Mouse (Mus musculus): ENCODE data around the gene Brix1.
"Not testable (repeated sequence)": the region's sequence is repeated elsewhere in the genome, so short reads cannot be mapped to it uniquely, and the experiment has no call there.

Brix1 gene

GRCm38 (mm10) chr15:10485484-10486364, at the start of gene Brix1, which contains the start of gene Rad1:
Gene Brix1, minus strand, starts transcription at chr15:10485947.
Gene Rad1, plus strand, starts transcription at chr15:10486018.
- peak; percentile 95 to 96 for DNase-seq

GRCm38 (mm10) chr15:10534591-10534990, 48.8 kb upstream of the Brix1 start:
- no peak for DNase-seq

DNA sequence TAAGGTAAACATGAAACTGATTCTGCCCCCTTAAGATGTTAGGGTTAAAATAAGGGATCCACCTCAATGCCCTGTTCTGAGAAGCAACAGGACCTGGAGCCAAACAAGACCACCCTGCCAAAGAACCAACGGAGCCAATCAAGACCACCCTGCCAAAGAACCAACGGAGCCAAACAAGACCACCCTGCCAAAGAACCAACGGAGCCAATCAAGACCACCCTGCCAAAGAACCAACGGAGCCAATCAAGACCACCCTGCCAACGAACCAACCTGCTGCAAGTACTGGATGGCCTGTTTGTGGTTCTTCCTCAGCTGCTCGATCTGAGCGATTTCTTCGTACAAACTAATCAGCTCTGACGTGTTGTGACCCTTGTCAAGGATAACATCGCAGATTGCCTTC, 47.6 kb upstream of the Brix1 start:
- not testable (repeated sequence) for DNase-seq

- DNase-seq = no peak
Observed at GRCm38 (mm10) chr15:10531352-10531751, 45.6 kb upstream of the Brix1 start.

- no peak for DNase-seq
Observed at GRCm38 (mm10) chr15:10525896-10526295, 40.1 kb upstream of the Brix1 start.

DNA sequence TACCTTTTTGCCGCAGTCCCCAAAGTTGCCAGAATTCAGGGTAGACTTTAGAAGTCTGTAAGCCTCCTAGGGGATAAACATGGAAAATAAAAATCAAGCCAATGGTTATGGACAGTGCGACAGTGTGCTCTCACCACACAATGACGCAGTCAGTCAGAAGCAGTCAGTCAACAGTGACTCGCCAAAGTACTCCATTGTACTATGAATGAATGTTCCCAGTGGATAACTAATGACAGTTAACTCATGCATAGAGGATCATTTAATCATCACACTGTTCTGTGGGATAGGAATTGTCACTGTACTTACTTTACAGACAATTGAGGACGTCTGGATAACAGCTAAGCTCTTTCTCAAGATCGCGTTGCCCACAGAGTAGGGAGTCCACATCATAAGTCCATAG, 29.4 kb upstream of the Brix1 start:
- DNase-seq = no peak

DNA sequence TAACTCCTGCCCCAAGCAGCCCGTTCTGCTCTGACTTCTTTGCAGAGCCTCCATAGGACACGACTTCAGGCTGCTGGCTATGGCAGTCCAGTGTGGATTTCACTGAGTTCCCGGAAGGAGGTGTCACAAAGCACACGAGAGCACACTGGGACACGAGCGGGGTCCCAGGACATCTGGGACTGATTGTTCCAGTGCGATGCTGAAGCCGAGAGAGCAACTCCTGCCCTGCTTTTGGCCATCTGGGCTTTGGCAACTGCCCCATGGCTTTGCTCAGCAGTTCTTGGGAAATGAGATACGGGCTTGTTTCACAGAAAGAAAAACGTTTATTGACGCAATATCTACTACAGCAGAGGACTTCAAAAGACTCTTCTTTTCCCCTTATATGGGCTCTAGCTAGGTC, 20.4 kb upstream of the Brix1 start:
- peak in 1 of 2 experiments; percentile 15 for DNase-seq

DNA sequence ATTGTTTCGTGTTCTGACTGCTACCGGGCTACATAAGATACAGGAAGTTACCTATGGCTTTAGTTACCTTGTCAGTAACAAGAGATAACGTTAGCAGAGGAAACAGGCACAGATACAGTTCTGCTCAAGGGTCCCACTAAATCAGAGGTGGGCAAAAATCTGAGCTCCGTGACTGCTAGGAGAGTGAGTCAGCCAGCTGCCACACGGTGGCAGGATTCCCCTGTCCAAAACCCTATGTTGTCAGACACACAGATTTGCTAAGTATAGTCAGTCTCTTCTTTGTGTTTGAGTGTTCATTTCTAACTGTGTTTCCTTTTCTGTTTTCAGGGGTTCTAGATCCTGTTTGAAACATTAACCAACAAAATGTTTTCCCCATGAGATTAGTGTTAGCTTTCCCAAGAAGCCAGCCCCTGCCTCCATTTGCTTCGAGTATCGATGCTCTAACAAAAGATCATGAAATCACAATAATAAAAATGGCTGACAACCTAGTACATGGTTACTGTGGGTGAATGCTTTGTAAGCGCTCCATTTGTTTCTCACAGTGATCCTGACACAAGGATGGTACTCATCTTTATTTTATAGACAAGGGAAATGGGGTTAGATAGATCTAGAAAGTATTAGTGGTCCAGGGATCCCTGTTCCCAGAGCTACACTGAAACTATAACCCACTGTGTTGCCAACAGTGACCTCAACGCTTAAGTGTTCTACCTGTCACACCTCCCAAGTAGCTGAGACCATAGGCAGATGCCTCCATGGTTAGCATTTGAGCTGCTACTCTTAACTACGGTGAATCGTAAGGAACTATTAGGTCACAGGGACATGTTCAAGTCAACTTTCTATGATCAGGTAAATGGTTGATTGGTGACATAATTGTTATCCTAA, 15.3 kb upstream of the Brix1 start:
- peak in 1 of 2 experiments; percentile 55 for DNase-seq

GRCm38 (mm10) chr15:10500035-10500434, 14.3 kb upstream of the Brix1 start:
- no peak for DNase-seq

DNA sequence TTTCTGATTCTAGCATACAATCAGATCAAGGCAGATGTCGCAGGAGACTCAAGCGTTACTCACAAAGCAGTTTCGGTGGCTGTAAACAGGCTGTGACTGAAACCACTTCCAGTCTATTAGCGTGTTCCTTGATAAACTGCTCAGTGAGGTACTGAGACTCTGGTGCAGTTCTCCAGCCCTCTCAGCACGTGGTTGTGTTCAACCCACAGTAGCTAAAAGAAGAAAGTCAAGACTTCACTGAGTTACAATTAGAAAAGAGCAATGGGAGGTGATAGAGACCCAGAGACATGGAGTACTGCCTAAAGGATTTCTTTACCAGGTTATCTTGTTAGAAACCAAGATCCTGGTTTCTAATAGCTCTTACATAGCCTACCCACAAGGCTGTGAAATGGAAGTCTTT, 13.8 kb upstream of the Brix1 start:
- DNase-seq = no peak

GRCm38 (mm10) chr15:10496696-10497095, 10.9 kb upstream of the Brix1 start:
- not testable (repeated sequence) for DNase-seq

DNA sequence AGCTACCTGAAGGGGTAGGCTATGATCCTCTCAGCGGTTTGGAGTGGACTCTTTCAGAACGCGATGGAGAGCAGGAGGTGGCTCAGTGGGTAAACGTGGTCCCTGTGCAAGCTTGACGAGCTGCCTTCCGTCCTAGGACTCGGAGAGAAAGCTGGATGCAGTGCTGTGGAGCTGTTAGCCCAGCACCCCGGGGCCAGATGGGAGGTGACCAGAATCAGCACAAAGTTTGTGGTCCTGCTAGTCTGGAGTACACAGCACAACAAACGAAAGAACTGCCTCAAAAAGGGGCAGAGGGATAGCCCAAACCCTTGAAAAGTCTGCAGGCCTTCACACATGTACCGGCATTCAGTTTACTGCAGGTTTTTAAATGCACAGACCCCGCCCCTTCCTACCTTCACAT, 10.2 kb upstream of the Brix1 start:
- no peak for DNase-seq

- DNase-seq = no peak
Observed at GRCm38 (mm10) chr15:10490101-10490500, 4.4 kb upstream of the Brix1 start.

DNA sequence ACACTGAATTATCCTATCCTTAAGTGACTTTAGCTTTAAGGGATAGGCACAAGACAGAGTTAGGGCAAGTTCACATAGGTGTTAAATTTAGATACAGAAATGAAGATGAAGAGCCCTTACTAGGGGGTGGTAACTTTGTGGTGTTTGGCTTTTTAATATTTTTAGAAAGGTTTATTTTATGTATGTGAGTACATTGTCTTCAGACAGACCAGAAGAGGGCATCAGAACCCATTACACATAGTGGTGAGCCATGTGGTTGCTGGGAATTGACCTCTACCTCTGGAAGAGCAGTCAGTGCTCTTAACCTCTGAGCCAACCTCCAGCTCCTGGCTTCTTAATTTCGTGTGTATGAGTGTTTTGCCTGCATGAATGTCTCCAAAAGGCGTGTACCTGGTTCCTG, 1.5 kb upstream of the Brix1 start:
- peak in 1 of 2 experiments; percentile 7 for DNase-seq

DNA sequence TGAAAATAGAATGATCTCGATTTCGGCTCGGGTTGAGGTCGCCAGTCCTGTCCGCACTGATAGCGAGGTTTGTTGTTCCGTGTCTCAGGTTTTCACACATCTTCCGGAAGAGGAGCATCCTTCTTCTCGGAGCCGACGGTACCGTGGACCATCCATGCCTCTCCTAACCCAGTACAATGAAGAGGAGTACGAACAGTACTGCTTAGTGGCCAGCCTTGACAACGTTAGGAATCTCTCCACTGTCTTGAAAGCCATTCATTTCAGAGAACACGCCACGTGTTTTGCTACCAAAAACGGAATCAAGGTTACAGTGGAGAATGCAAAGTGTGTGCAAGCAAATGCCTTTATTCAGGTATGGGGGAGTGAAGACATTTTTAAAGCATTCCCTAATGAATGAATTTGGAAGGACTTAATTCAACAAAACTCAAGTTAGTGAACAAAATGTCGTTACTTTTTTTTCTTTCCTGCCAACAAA, 655 bp upstream of the Brix1 start:
- DNase-seq = no peak

DNA sequence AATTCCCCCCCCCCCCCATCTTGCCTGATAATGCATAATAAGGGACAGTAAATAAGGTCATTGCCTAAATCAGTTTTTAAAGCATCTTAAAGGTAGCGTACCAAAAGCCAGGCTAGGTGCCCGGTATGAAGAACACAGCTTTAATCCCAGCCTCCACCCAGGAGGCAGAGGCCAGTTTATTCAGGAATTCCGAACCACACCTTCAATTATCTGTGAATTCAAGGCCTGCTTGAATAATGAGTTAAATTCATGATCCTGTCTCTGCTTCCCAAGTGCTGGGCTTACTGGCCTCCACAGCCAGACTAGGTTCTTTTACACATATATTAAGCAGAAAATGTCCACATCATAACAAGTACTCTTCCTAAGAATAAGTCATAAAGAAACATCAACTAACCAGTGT, 14.8 kb downstream of the Brix1 start:
- DNase-seq = no peak

DNA sequence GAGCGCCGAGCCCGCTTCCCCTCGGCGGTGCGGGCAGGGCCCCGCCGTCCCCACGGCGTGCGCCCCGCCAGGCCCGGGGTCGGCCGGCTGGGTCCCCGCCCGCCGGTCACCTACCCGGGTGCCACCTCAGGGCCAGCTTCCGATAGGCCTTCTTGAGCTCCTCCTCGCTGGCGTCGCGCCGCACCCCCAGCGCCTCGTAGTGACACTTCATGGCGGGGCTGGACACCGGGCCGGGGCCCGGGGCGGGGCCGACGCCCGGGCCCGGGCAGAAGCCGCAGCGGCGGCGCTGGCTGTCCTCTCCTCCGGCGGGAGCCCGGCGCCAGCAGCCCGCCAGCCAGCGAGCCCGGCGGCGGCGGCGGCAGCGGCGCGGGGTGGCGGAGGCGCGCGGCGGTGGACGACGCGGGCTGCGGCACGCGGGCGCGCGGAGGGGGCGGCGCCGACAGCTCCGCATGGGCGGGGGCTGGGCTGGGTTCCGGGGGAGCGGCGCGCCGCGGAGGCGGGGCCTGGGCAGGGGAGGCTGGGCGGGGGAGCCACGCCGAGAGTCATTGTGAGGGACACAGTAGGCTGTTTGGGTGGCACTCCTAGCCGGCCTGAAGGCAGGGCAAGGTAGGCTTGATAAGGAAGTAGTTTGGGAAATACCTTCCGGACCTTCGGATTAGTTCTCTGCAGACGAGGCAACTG, 15.5 kb downstream of the Brix1 start, which contains the start of gene Dnajc21:
Dnajc21 (minus strand) TSS at position 366 of the 681 bp plus-strand sequence.
- peak; percentile 88 for DNase-seq

DNA sequence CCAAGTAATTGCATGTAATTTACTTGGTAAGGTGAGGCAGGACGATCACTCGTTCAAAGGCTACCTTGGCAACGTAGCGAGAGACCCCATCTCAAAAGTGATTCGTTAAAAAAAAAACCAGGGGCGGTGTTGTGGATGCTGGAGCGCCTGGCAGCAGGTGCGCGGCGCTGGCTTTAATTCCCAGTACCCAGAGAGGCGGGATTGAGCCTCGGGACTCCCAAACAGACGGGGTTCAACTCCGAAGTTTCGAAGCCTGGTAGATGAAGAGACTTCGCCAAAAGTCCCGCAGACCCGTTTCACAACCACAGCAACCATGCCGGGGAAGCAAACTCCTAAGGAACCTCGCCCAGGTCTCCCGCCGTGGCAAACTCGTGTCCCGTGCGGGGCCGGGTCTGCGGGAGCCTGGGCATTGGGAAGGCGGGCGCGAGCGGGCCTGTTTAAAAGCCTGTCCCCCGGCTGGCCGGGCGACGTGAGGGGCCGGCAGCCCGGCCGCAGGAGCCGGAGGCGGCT, 16.1 kb downstream of the Brix1 start:
- no peak for DNase-seq

GRCm38 (mm10) chr15:10468761-10469160, 17.0 kb downstream of the Brix1 start:
- no peak for DNase-seq

GRCm38 (mm10) chr15:10464678-10465077, 21.1 kb downstream of the Brix1 start:
- DNase-seq = no peak

- DNase-seq = no peak
Observed at GRCm38 (mm10) chr15:10463555-10463954, 22.2 kb downstream of the Brix1 start.

GRCm38 (mm10) chr15:10460986-10461385, 24.8 kb downstream of the Brix1 start:
- DNase-seq = no peak

- no peak for DNase-seq
Observed at GRCm38 (mm10) chr15:10447102-10447501, 38.6 kb downstream of the Brix1 start.
